Mouse (Mus musculus): ENCODE measurements around the gene Map1lc3b.

Map1lc3b gene

DNA sequence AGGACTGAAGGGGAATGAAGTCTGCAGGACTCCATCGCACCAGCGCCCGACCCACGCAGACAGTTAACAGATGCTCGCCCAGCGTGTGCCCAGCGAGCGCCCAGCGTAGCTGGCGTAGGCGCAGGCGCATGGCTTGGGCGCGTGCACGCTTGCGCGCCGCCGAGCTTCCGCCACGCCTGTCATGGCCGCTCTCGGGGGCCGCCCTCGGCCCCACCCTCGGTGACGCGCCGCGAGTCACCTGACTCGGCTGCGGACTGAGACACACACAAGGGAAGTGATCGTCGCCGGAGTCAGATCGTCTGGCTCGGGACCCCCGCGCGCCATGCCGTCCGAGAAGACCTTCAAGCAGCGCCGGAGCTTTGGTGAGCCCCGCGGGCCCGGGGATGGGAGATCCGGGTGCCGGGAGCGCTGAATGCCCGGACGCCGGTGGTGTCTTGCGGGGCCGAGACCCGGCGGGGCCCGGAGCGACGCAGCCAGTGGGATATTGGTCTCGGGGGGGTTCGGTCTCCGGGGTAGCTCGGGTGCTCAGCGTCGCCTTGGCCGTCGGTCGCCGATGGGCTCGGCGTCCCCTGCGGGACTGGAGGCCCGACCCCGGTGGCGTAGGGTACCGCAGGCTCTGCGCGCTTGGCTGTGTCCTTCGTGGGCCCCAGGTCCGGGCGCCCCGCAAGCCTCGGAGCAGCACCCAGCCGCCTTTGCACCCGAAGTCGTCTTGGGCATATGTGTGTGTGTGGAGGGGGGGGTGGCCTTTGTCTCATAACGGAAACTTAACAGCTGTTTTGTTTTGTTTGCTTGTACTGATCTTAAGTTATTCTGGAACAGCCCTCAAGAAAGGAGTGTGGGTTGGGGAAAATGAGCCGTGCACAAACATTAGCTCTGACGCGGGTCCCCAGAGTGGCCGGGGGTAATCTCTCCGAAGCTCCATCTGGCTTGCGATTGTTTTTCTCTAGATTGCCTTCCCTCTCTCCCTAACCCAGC is at the start of gene Map1lc3b:
TSS of gene Map1lc3b (plus strand) at position 159 of the 975 bp plus-strand sequence.
- peak; percentile 97 to 98 for DNase-seq (ENCODE audit: inconsistent age in 2 of 2, low spot score in 1 of 2)

DNA sequence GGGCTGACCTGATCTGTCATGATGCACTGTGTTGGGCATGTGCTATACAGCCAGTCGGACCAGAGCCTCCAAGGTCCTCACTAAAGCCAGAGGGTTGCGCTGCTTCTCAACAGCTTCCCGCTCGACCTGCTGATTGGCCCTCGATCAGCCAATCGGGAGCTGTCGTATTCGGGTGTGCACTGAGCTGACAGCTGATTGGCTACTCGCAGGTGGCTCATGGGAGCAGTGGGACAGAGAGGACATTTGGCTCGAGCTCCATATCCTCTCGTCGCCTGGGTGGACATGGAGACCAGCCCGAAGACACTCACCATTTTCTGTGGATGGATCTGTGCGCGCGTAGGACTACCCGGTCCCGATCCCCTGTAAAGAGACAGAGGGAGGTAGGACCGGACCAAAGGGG is 48.3 kb upstream of the Map1lc3b start:
- no peak for DNase-seq (ENCODE audit: inconsistent age in 2 of 2, low spot score in 1 of 2)

DNA sequence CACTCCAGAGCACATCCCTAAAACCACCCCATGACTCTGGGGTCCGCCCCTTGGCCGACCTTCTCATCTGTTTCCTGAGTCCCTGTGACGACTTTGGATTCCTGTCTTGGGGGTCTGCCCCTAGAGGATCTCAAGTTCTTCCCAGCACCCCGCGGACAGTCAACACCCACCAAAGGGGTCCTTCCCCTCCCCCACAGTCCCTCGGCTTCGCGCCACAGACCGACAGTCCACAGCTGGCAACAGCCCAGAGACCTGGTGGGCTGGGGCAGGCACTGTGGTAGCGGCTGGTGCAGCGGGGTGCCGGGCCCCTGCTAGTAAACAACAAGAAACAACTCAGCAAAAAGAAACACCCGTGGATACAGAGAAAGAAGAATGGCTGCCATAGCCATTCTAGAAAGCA is 47.3 kb upstream of the Map1lc3b start:
- DNase-seq (ENCODE audit: inconsistent age in 2 of 2, low spot score in 1 of 2) = no peak

DNA sequence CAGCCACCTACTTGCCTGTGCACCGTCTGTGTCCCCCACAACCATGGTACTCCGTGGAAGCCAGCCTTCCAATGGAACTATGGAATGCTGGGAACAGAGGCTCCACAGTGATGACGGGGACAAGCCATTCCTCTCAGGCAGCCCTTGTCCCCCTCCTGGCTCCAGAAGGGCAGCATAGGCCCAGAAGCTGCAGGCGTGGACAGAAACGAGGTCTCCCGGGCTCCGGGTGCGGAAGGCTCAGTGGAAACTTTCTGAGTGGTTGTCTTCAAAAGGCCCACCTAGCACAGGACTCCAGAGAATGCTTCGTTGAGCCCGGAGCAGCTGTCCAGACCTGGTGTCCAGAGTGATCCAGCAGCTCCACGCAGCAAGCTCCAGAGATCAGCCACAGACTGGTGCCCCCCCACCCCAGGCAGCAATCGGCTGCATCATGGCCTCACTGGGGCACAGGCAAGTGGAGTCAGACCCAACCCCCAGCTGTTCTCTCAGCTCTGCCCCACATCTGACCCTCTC is 45.8 kb upstream of the Map1lc3b start, which contains the start of gene 1700018B08Rik:
TSS of gene 1700018B08Rik (minus strand) at position 45 of the 510 bp plus-strand sequence.
- DNase-seq (ENCODE audit: inconsistent age in 2 of 2, low spot score in 1 of 2) = peak in 1 of 2 experiments; percentile 12

DNA sequence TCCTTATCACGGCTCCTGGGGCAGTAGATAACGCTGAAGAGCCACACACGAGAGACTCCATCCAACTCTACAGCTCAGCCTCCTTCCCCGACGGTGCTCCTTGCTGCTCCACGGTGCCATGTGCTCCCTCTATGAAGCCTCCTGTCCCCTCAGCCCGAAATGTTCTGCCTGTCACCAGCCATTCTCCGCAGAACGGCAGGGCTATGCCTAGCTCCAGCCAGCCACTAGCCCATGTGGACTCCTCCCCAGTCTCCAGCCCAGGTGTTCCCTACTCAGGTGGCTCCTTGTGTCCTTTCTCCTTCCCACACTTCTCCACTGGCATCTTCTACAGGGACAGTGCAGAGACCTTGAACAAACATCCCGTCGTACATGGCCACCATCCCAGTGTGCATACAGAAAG is 45.2 kb upstream of the Map1lc3b start:
- peak in 1 of 2 experiments; percentile 12 for DNase-seq (ENCODE audit: inconsistent age in 2 of 2, low spot score in 1 of 2)

DNA sequence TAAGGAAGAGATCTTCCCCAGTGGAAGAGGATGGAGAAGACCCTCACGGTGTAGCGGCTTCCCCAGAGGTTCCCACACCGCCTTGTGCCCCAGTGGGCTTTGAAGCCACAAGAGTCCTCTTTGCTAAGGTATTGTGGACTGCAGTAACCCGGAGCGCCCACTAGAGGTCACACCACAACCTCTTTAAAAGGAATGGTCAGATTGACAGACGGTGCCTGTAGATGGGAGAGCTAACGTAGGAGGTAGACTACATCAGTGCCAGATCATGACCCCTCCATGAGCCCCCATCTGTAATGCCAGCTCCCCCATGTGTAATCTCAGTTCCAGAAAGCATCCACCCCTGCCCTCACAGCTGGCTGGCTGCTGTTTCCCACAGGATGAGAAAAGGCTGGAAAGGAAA is 43.0 kb upstream of the Map1lc3b start:
- peak; percentile 67 to 88 for DNase-seq (ENCODE audit: inconsistent age in 2 of 2, low spot score in 1 of 2)

DNA sequence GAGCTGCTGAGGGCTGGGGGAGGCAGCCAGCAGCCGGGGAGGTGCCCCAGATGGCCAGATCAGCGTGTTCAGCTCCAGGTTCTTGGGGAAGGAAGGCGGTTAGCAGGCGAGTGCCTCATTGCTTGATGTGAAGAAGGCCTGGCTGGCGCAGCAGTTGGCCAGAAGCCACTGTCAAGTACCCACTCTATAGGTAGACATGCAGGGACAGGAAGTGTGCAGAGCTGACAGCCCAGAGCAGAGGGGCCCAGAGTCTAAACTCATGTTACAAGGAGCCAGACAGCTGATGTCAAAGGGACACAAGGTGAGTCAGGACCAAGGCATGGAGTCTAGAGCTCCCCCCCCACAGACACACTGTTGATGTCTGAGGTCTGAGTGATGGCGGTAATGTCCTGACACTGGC is 40.1 kb upstream of the Map1lc3b start:
- peak in 1 of 2 experiments; percentile 19 for DNase-seq (ENCODE audit: inconsistent age in 2 of 2, low spot score in 1 of 2)

DNA sequence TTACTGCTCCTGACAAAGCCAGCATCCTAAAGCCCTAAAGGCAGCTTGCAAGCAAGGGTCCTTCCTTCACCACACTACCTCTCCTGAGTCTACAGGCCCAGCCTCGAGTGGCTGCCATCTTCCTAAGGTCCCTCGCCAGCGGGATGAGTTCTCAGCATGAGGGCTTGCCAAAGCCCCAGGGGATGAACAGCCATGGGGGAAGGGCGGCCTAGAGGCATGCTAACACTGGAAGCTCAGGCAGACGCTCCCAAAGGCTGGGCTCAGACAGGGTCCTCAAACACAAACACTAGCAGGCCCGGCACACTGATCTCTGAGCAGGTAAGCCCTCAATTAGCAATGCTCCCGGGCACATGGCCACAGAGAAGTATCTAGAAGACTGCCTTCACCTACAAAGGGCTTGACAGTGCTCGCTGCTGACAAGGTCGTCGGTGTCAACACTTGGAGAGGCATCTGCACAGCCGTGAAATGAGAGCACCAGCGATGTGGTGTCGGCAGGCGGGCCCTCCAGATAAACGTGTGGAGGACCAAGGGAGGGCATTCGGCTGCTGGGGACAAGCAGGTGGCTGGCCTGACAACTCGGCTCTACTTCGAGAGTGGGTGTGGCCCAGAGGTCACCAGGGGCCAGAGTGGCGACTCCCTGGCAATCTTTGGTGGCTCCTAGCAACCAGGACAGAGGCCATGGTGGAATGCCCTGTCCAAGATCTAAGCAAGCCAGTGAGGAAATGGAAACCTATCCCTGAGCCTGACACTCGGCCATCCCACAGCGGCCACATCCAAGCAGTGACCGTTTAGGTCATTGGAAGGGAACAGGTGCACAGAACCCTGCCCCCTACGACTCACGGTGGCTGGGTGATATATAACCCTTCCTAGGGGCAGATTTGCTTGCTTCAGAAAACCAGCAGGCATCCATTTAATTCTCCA is 38.8 kb upstream of the Map1lc3b start:
- peak in 1 of 2 experiments; percentile 17 for DNase-seq (ENCODE audit: inconsistent age in 2 of 2, low spot score in 1 of 2)

DNA sequence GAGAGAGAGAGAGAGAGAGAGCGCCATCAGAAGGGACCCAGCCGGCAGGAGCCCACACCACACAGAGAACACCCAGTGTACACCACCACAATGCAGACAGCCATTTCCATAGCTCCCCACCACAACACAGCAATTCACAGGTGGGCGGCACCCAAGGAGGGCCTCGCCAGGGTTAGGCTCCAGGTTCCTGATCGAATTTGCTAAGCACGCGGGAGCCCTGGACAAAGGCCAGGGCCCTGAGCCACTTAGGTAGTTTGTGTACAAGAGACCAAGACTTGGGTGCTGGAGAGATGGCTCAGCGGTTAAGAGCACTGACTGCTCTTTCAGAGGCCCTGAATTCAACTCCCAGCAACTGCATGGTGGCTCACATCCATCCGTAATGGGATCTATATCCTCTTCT is 37.7 kb upstream of the Map1lc3b start:
- DNase-seq (ENCODE audit: inconsistent age in 2 of 2, low spot score in 1 of 2) = peak in 1 of 2 experiments; percentile 13

DNA sequence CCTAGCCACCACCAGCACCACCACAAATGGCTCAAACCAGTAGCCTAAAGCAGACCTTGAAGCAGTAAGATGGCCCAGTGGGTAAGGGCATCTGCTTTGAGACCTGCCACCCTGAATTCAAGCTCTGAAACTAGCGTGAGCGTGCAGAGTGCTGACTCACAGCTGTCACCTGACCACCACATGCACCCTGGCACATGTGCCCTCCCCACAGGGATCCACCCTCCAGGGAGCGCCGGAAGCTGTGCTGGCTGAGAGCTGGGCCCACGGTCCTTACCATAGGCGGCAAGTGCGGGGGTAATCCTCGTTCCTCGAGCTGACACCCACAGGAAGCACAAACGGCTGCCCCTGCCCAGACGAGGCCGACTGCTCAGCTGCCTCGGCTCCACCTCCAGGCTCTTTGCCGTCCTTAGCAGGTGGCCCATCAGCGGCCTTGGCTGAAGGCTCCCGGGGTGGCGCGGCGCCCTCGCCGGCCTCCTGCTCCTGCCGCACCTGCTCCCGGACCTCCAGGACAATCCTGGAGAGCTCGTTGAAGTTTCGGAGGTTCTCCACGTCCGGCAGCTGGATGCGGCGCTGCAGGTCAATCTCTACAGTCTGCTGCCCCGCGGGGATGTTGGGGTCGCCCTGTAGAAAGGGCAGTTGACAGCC is 36.2 kb upstream of the Map1lc3b start:
- peak in 1 of 2 experiments; percentile 20 for DNase-seq (ENCODE audit: inconsistent age in 2 of 2, low spot score in 1 of 2)

DNA sequence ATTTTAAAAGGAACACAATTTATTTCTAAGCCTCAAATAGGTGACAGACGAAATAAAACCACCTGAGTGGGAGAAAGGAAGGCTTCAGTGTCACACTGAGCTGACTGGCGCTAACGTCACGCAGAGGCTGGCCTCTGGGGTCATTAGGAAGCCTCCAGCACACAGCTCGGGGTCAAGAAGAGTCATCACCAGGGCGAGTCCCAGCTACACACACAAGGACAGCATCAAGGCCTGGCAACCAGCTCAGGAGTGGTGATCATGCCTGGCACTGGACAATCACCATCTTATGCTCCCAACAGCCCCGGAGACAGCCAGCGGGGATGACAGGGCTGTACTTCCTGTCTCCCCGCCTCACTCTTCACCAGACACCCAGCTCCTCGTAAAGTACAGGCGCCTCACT is 32.4 kb upstream of the Map1lc3b start:
- DNase-seq (ENCODE audit: inconsistent age in 2 of 2, low spot score in 1 of 2) = peak in 1 of 2 experiments; percentile 62

DNA sequence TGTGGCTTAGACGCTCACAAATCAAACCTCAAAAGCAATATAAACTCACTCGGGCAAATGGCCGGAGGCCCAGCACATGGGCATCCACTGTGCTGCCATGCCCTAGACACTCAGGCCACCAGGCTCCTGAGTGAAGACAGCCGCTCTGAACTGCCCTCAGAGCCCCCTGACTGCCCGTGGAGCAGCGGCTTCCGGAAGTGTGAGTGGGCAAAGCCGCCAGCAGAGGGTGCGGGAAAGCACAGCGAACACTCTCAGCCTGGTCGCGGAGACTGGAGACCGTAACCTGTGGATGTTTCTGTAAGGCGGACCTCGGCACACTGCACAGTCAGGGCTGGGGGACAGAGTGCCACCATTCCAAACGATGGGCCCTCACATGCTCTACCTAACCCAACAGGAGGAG is 31.6 kb upstream of the Map1lc3b start:
- peak in 1 of 2 experiments; percentile 4 for DNase-seq (ENCODE audit: inconsistent age in 2 of 2, low spot score in 1 of 2)

DNA sequence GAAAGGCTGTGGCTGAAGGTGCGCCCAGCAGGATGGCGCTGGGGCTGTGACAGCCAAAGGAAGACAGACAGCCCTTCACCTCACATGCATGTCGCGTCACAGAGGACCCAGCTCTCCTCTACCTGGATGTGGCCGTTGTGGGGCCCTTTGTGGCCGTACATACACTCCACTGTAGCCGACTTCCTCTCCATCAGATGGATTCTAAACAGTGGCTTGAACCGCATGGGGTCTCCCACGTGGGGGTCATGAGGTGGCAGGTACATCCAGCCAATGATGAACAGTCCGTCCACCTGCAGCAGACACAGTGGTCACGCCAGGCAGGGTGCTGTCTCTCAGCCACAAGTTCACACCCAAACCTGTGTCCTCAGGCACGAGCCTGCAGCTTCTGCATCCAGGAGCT is 30.4 kb upstream of the Map1lc3b start:
- DNase-seq (ENCODE audit: inconsistent age in 2 of 2, low spot score in 1 of 2) = peak in 1 of 2 experiments; percentile 20

DNA sequence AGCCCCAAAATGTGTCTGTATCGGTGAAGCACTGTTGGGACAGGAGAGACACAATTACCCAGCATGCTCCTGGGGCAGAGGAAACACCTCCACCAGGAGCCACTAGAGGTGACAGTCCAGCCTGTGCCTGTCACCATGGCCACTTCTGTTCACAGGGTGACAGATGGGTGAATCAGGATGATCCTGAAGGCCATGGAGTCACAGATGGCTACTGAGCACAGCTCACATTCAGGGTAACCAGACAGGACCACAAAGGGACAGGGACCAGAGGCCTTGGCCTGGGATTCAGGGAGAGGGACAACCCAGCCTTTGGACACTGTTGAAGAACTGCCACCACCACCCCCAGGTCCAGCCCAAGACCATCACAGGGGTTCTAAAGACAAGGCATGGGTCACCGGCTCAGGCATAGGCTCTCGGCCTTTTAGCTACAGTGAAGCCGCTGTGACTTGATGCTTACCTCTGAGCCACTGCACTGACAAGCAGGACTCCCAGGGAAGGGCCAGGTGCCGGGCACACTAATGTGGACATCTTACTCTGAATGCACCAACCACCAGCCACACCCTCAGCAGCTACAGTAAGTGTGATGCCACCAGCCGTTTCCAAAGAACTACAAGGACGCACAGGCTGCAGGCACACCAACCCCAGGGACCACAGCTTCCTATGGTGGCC is 29.6 kb upstream of the Map1lc3b start:
- peak in 1 of 2 experiments; percentile 66 for DNase-seq (ENCODE audit: inconsistent age in 2 of 2, low spot score in 1 of 2)

DNA sequence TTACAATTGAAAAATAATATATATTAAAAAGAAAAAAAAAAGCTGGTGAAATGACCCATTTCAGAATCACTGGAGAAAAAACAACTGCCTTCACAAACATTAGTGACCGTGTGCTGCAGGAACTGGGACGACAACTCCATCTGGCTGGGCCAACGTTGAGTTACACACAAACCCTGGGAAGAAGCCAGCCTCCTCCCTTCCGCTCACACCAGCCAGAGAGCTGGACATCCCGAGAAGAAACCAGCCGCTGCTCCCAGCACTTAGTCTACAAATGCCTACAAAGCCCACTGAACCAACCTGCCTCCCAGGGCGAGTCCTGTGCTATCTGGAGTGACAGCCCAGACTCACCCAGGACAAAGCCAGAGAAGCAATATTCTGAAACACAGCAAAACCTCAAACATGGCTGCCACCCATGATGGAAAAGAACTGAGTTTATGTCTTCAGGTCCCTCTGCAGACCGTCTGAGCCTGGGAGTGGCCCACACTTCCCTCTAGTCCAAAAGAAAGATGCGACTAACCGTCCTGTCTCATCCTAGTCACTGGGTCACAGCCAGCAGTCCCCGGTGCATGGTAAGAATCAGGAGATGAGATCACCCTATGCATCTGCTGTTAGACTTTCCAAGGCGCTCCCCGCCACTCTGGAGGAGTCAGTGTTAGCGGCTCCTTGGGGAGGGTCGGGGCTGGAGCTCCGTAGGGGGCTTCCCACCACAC is 28.4 kb upstream of the Map1lc3b start:
- DNase-seq (ENCODE audit: inconsistent age in 2 of 2, low spot score in 1 of 2) = peak in 1 of 2 experiments; percentile 46

DNA sequence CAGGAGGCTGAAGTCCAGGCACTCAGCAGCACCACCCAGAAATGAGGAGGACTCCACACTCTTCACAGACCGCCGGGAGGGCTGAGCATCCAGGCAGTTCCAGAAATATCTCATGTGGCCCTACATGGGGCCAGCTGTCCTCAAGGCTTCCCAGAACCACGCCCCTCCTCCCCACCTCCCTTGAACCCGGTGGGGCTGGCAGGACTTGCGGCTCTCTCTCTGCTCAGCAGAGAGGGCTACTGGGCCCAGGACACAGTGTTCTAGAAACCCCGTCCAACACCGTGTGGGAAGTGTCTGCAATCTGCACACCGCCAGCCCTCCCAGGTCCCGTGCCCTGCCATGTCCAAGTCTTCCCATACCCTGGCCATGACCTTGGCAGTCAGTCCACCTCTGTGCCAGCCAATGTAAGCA is 27.2 kb upstream of the Map1lc3b start:
- DNase-seq (ENCODE audit: inconsistent age in 2 of 2, low spot score in 1 of 2) = peak; percentile 80 to 81

DNA sequence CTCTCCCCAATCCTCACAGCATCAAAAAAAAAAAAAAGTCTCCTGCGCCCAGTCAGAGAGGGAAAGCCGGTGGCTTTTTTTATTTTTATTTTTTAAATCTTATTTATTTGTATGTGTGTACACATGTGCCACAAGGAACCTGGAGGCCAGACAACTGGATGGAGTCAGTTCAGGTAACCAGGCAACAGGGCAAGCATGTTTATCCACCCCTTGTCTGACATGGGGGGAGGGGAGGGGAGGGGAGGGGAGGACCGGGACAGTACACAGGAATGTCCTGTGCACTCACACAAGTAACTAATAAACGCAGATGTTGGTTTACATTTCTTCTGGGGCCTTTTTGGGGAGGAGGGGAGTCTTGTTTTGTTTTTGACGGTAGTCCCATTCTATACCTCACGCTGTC is 26.5 kb upstream of the Map1lc3b start:
- DNase-seq (ENCODE audit: inconsistent age in 2 of 2, low spot score in 1 of 2) = no peak

DNA sequence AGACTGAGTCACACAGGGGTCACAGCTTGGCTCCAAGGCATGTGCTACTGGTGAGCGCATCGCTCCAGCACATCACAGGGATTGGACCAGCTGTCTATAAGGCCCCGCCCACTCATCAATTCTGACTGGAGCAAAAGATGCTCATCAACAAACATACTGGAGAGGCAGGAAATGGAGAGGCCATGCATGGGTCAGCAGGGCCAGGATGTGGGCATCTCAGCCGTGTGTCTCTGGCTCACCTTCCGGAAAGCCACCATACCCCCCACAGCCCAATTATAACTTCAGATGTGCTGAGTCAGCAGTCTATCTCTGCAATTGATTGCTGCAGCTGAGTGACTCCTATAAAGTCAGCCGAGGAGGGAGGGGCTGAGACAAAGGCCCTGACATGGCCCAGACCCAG is 21.8 kb upstream of the Map1lc3b start:
- DNase-seq (ENCODE audit: inconsistent age in 2 of 2, low spot score in 1 of 2) = peak in 1 of 2 experiments; percentile 56

DNA sequence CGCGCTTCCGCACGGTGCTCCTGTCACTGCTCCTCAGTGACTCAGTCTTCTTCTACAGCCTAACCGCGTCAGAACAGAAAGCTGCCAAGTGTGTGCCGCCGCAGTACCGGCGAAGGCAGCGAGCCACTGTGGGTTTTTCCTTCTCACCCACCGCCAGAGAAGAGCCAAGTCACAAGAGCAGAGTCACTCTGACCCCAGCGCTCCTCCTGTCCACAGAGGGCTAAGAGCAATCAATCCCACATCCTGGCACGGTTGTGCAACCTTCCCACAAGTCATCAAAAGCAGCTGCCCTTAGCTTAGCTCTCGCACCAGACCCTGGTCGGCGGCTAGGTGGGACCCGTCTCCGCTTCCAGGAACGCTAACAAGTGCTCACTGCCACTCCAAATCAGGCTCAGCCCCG is 19.8 kb upstream of the Map1lc3b start:
- DNase-seq (ENCODE audit: inconsistent age in 2 of 2, low spot score in 1 of 2) = peak; percentile 70 to 79
